Mouse (Mus musculus) cerebellum, adult 2 months (tissue): ENCODE data around the gene Tmem151b.

Experiments
- CTCF ChIP-seq: fragments of 200-500 bp; IDR thresholded peaks from 2 replicates; pipeline ENCODE4 v1.5.1; 2011; ENCODE audit warnings: low read depth, mild to moderate bottlenecking, control low read depth, low read length, moderate library complexity, borderline replicate concordance; ENCODE audit not compliant: insufficient read depth
- POLR2A ChIP-seq: fragments of 200-500 bp; IDR thresholded peaks from 2 replicates; pipeline ENCODE4 v1.6.1; 2011; ENCODE audit warnings: low read length, control low read depth, borderline replicate concordance; ENCODE audit not compliant: insufficient read depth

DNA sequence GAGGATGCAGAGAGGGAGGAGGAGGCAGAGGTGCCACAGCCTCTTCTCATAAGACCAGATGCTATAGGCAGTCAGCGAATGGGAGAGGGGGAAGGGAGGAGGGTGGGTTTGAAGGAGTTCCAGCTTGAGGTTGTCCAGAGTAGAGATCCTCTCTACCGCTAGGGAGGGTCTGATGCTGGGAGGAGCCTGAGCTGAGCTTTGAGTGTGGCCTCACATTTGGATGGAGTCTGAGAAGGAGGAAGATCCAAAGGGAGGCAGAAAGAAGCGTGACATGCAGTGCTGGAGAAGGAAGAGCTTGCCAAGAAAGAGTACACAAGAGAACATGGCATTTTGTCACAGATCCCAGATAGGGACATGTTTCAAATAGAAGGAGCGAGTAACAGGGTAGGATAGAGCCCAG, 11.1 kb downstream of the Tmem151b start:
- no peak for TF ChIP-seq POLR2A
- no peak for TF ChIP-seq CTCF
